In the genomic region with DNA sequence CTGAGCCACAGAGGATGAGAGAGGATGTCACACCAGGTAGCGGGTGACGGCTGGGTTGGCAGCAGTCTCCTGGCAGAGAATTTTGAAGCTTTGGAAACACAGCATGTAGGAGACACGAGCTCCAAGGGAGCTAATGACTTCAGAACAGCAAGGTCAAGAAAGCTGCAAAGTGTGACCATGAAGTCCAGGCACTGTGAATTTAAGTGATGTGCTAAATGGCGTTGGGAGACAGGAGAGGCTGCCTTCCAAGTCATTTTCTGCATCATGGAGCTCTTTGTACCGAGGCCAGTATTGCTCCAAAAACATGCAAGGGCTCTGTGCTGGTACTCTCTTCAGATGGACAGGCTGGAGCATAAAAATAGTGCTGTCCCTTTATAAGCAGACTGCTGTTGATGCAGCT, we compare ENCODE assay signal across 19 mouse cellular contexts.
DNase-seq lines count a peak whose midpoint lies in the region; ATAC-seq and TF ChIP-seq lines count a peak whose summit lies in the region.
"Had no signal": no experiment of that assay in that cellular context is flagged by ENCODE, and none has a peak within 500 bp of the region (broad histone marks: within the 10 kb centered on the region; RNA-seq: fewer than 3 reads in every experiment).

No protein-coding gene starts in this region.

- no peaks in the 10 kb centered on the region for H3K27me3 ChIP-seq in forebrain, embryonic 14.5 days (replicated peaks; ENCODE audit: control insufficient read depth, insufficient read depth, low read length)
- no peaks in the 10 kb centered on the region for H3K27me3 ChIP-seq in forebrain, embryonic 11.5 days (ENCODE audit: control insufficient read depth, insufficient read depth, low read length)
- H3K27me3 ChIP-seq in hindbrain, postnatal 0 days (ENCODE audit: insufficient read depth, low read length), result no peaks in the 10 kb centered on the region
- H3K27me3 ChIP-seq in kidney, embryonic 16.5 days (ENCODE audit: insufficient read depth, low read length), result peaks cover 11% of the 10 kb centered on the region
- H3K27me3 ChIP-seq: heart, embryonic 15.5 days; hindbrain, embryonic 15.5 days had no signal

- 37% methylated on average over 5 of the region's 5 CpGs for WGBS in forebrain, embryonic 14.5 days
- 74% methylated on average over 5 of the region's 5 CpGs for WGBS in forebrain, embryonic 11.5 days
- 26% methylated on average over 5 of the region's 5 CpGs for WGBS in hindbrain, postnatal 0 days
- WGBS in kidney, embryonic 16.5 days, result 40% methylated on average over 5 of the region's 5 CpGs

- no peak for TF ChIP-seq CTCF in brain, embryonic 14.5 days (IDR thresholded peaks at IDR 0.05; ENCODE audit: borderline replicate concordance, extremely low read depth, insufficient read depth, insufficient read length)
- no peak for TF ChIP-seq CTCF in hindbrain, postnatal 0 days (IDR thresholded peaks at IDR 0.05; ENCODE audit: low read depth)

- peaks cover 16% of the 10 kb centered on the region for H3K4me1 ChIP-seq in forebrain, embryonic 14.5 days (ENCODE audit: control insufficient read depth, insufficient read depth, low read length)
- 0 out of 2 replicates have a peak, but pooled peaks cover 6% of the 10 kb centered on the region for H3K4me1 ChIP-seq in forebrain, embryonic 11.5 days (replicated peaks; ENCODE audit: control insufficient read depth, insufficient read depth, low read length)
- peaks cover 13% of the 10 kb centered on the region for H3K4me1 ChIP-seq in hindbrain, postnatal 0 days (ENCODE audit: insufficient read depth, low read length)
- 0 out of 2 replicates have a peak, but pooled peaks cover 9% of the 10 kb centered on the region for H3K4me1 ChIP-seq in kidney, embryonic 16.5 days (ENCODE audit: insufficient read depth, low read length)
- H3K4me1 ChIP-seq: heart, embryonic 15.5 days had no signal

- no peaks in the 10 kb centered on the region for H3K9me3 ChIP-seq in forebrain, embryonic 14.5 days (replicated peaks; ENCODE audit: control insufficient read depth, low read length)
- H3K9me3 ChIP-seq in forebrain, embryonic 11.5 days (ENCODE audit: control insufficient read depth, low read length), result no peaks in the 10 kb centered on the region
- no peaks in the 10 kb centered on the region for H3K9me3 ChIP-seq in hindbrain, postnatal 0 days (ENCODE audit: low read length)
- H3K9me3 ChIP-seq in kidney, embryonic 16.5 days (ENCODE audit: low read length), result no peaks in the 10 kb centered on the region
- H3K9me3 ChIP-seq: heart, embryonic 15.5 days; hindbrain, embryonic 15.5 days had no signal

- H3K4me2 ChIP-seq in forebrain, embryonic 14.5 days (ENCODE audit: low read length), result no peak overlapping the region
- H3K4me2 ChIP-seq in forebrain, embryonic 11.5 days (ENCODE audit: low read depth, low read length, severe bottlenecking), result no peak overlapping the region
- no peak overlapping the region for H3K4me2 ChIP-seq in hindbrain, postnatal 0 days (ENCODE audit: low read depth, low read length)
- H3K4me2 ChIP-seq in kidney, embryonic 16.5 days (replicated peaks; ENCODE audit: low read depth, low read length), result no peak overlapping the region
- H3K4me2 ChIP-seq: heart, embryonic 15.5 days; hindbrain, embryonic 15.5 days had no signal

- no peak overlapping the region for H3K4me3 ChIP-seq in forebrain, embryonic 14.5 days (ENCODE audit: low read depth, low read length)
- no peak overlapping the region for H3K4me3 ChIP-seq in forebrain, embryonic 11.5 days (ENCODE audit: low read depth, low read length)
- no peak overlapping the region for H3K4me3 ChIP-seq in hindbrain, postnatal 0 days (ENCODE audit: low read length)
- H3K4me3 ChIP-seq in kidney, embryonic 16.5 days (ENCODE audit: low read length), result no peak overlapping the region
- H3K4me3 ChIP-seq: heart, adult 2 months; heart, embryonic 15.5 days; hindbrain, embryonic 15.5 days had no signal

- peak overlapping the region; percentile 36; the same call in 1 of the 2 replicates for H3K27ac ChIP-seq in forebrain, embryonic 14.5 days (ENCODE audit: low read depth, low read length)
- H3K27ac ChIP-seq in forebrain, embryonic 11.5 days (ENCODE audit: low read depth, low read length), result no peak overlapping the region
- no peak overlapping the region for H3K27ac ChIP-seq in hindbrain, postnatal 0 days
- no peak overlapping the region for H3K27ac ChIP-seq in kidney, embryonic 16.5 days (ENCODE audit: low read length)
- H3K27ac ChIP-seq: heart, adult 2 months; heart, embryonic 15.5 days; hindbrain, embryonic 15.5 days had no signal

- ATAC-seq in forebrain, embryonic 14.5 days, result no peak
- no peak for ATAC-seq in forebrain, embryonic 11.5 days (replicated peaks; ENCODE audit: low FRiP score)
- ATAC-seq in hindbrain, postnatal 0 days, result no peak
- no peak for ATAC-seq in kidney, embryonic 16.5 days (ENCODE audit: low FRiP score, low TSS enrichment)
- ATAC-seq: liver, postnatal 0 days had no signal

- intact Hi-C loops in heart, postnatal 36 days (cut with DNase I), result no loop called here

- DNase-seq in forebrain, embryonic 14.5 days (ENCODE audit: low spot score), result peak; percentile 30
- no peak for DNase-seq in forebrain, embryonic 11.5 days (ENCODE audit: low spot score)
- DNase-seq in brain, embryonic 14.5 days (ENCODE audit: low read depth), result peak; percentile 58
- peak; percentile 70 to 74 for DNase-seq in cerebellum, postnatal 10 days
- peak; percentile 53 for DNase-seq in hindbrain, postnatal 0 days (ENCODE audit: low spot score)
- no peak for DNase-seq in heart, postnatal 36 days
- DNase-seq in adrenal gland, adult 8-10 months, result no peak
- DNase-seq: gastrocnemius, postnatal 14 days; heart, adult 2 months; kidney, adult 18-20 months; kidney, postnatal 25 days; liver; liver, postnatal 0 days; lung, postnatal 14 days; right cerebral cortex, postnatal 4 days; thymus, postnatal 36 days had no signal

- no peaks in the 10 kb centered on the region for H3K36me3 ChIP-seq in forebrain, embryonic 14.5 days (ENCODE audit: control insufficient read depth, insufficient read depth, low read length)
- H3K36me3 ChIP-seq in forebrain, embryonic 11.5 days (ENCODE audit: control insufficient read depth, insufficient read depth, low read length), result no peaks in the 10 kb centered on the region
- no peaks in the 10 kb centered on the region for H3K36me3 ChIP-seq in hindbrain, postnatal 0 days (ENCODE audit: insufficient read depth, low read length)
- H3K36me3 ChIP-seq in kidney, embryonic 16.5 days (ENCODE audit: insufficient read depth, low read length), result no peaks in the 10 kb centered on the region
- H3K36me3 ChIP-seq: heart, embryonic 15.5 days; hindbrain, embryonic 15.5 days had no signal

- TF ChIP-seq POLR2A in brain, embryonic 14.5 days (IDR thresholded peaks at IDR 0.05; ENCODE audit: borderline replicate concordance, extremely low read depth, insufficient read depth, insufficient read length, poor library complexity, severe bottlenecking), result no peak

- H3K9ac ChIP-seq in forebrain, embryonic 14.5 days (ENCODE audit: low read length), result no peak overlapping the region
- no peak overlapping the region for H3K9ac ChIP-seq in forebrain, embryonic 11.5 days (ENCODE audit: low read length)
- no peak overlapping the region for H3K9ac ChIP-seq in hindbrain, postnatal 0 days (replicated peaks; ENCODE audit: low read length)
- no peak overlapping the region for H3K9ac ChIP-seq in kidney, embryonic 16.5 days (replicated peaks; ENCODE audit: low read length)
- H3K9ac ChIP-seq: heart, embryonic 15.5 days; hindbrain, embryonic 15.5 days; liver, postnatal 0 days had no signal

Comparison
In these comparisons a context has a peak if more than half of its experiments do, and no peak if none do; other contexts are left out.
1. DNase-seq: peak in forebrain, embryonic 14.5 days (single experiment), brain, embryonic 14.5 days (single experiment), cerebellum, postnatal 10 days (2 of 2) and hindbrain, postnatal 0 days (single experiment); none in forebrain, embryonic 11.5 days (single experiment), heart, postnatal 36 days (0 of 2) and adrenal gland, adult 8-10 months (single experiment).